Mouse (Mus musculus): ENCODE data around the gene Olfr1505.

- no peak for TF ChIP-seq CTCF (IDR thresholded peaks at IDR 0.05; ENCODE audit: insufficient read depth, low read length)
- no peak for TF ChIP-seq POLR2A (IDR thresholded peaks at IDR 0.05; ENCODE audit: borderline replicate concordance, extremely low read depth, low read depth, low read length)
Observed at GRCm38 (mm10) chr19:13897828-13898227, 15.5 kb upstream of the Olfr1505 start, which contains the start of gene Olfr1504.

Measured in lung, adult 2 months (tissue).